Mouse (Mus musculus) thymus, adult 2 months (tissue): ENCODE data around the gene Lhb. TPM values are rescaled to one million over a fixed set of nuclear protein-coding genes. Genes with fewer than 3 reads are reported as not detected.
"Not testable (repeated sequence)": the region's sequence is repeated elsewhere in the genome, so short reads cannot be mapped to it uniquely, and the experiment has no call there.

Experiments
- DNase-seq: peaks from one replicate; pipeline ENCODE4 v3.0.0; 2021
- H3K27ac ChIP-seq: fragments of 200-500 bp; 2 replicates; pipeline ENCODE4 v1.5.1; 2012; ENCODE audit warnings: low read length, control low read depth; ENCODE audit not compliant: control insufficient read depth, insufficient read depth
- H3K27me3 ChIP-seq: fragments of 200-500 bp; 2 replicates; pipeline ENCODE4 v1.6.1; 2012; ENCODE audit warnings: mild to moderate bottlenecking, low read length, moderate library complexity, mixed read lengths; ENCODE audit not compliant: control insufficient read depth, insufficient read depth
- H3K36me3 ChIP-seq: fragments of 200-500 bp; 2 replicates; pipeline ENCODE4 v1.6.1; 2012; ENCODE audit warnings: mild to moderate bottlenecking, low read length, moderate library complexity; ENCODE audit not compliant: control insufficient read depth, insufficient read depth
- H3K4me1 ChIP-seq: fragments of 200-500 bp; replicated peaks from 2 replicates; pipeline ENCODE4 v1.6.1; 2012; ENCODE audit warnings: low read length; ENCODE audit not compliant: control insufficient read depth, insufficient read depth
- H3K4me3 ChIP-seq: fragments of 200-500 bp; 2 replicates; pipeline ENCODE4 v1.5.1; 2012; ENCODE audit warnings: mild to moderate bottlenecking, low read length, control low read depth, moderate library complexity; ENCODE audit not compliant: control insufficient read depth, insufficient read depth
- CTCF ChIP-seq: fragments of 200-500 bp; IDR thresholded peaks from 2 replicates; pipeline ENCODE4 v1.5.1; 2012; ENCODE audit warnings: mild to moderate bottlenecking, control low read depth, low read length, moderate library complexity, borderline replicate concordance; ENCODE audit not compliant: control insufficient read depth, poor library complexity, insufficient read depth; ENCODE audit errors: extremely low read depth
- POLR2A ChIP-seq: fragments of 200-500 bp; IDR thresholded peaks from 2 replicates; pipeline ENCODE4 v1.6.1; 2012; ENCODE audit warnings: mild to moderate bottlenecking, low read length, control low read depth, moderate library complexity; ENCODE audit not compliant: control insufficient read depth, poor library complexity, insufficient read depth; ENCODE audit errors: extremely low read depth
- WGBS: fragments of 180-500 bp; shearing (Covaris S2); methylation state at CpG from one replicate; pipeline ENCODE4 v1.1.7; 2018; 5-methylcytosine and 5-hydroxymethylcytosine counted together
- polyA plus RNA-seq: library from polyadenylated mRNA; depleted of rRNA; stranded (reverse); fragments of >200 nt; gene quantifications from 2 replicates; pipeline ENCODE4 v1.2.3, GENCODE M21; 2012

Lhb gene
- polyA plus RNA-seq, 1 experiment, result 0.80 TPM

DNA sequence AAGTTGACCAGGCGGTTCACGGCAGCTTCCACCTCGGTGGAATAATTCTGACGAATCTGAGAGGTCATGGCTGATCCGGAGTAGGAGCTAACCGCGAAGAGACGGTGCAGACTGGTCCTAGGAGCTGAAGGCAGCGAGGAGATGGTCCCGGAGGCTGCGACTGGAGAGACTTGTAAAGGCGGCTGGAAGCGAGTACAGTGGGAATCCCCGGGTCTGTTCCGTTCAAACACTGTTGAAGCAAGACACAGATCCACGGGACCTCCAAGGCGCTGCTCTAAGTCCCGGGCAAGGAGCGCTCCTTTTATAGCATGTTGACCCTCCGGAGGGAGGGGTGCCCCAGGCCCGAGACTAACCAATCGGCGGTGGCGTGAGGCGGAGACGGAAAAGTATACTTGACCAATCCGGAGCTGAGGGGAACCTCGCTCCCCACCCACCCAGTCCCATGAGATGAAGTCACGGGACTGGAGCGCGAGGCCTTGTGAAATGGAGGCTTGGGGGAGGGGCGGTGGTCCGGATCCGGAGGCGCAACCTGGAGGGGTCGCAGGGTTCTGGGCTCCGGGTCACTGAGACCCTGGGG is 39.0 kb downstream of the Lhb start, which contains the start of gene Ftl1:
TSS of gene Ftl1 (minus strand) at position 321 of the 577 bp plus-strand sequence.
- H3K4me3 ChIP-seq, result peak within 1 kb of the TSS; percentile 99
- peak; percentile 95 for DNase-seq
- H3K36me3 ChIP-seq, result peaks cover 11% of the 10 kb centered on the region
- not testable (repeated sequence) for H3K27me3 ChIP-seq
- peak within 1 kb of the TSS; percentile 90 for H3K27ac ChIP-seq
- H3K4me1 ChIP-seq, result peaks cover 20% of the 10 kb centered on the region
- TF ChIP-seq CTCF (0 out of 2 replicates have a peak, but pooled peaks have one; percentile 18), POLR2A (peak; percentile 95)
- under 1% methylated on average over 32 of the region's 37 CpGs for WGBS

DNA sequence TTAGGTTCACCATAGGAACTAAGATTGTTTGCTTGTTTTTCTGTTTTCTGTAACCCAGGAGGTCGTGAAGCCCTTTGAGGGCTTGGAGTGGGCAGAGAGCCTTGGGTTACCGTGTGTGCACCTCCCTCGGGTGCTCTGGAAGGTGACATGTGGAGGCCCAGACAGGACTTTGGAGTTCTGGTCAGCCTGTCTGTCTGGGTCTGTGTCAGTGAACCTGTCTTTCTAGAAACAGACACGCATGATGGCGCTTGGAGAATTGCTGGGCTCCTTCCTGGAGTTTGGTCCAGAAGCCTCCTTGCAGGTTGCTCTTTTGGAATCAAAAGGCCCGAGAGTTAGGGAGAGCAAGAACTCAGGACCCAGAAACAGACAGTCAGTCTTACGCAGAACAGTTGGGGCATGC is 39.8 kb downstream of the Lhb start:
- peaks cover 11% of the 10 kb centered on the region for H3K36me3 ChIP-seq
- H3K27ac ChIP-seq, result peak overlapping the region; percentile 34; the same call in 1 of the 2 replicates
- H3K27me3 ChIP-seq, result no peaks in the 10 kb centered on the region
- DNase-seq, result no peak
- no peak for TF ChIP-seq CTCF
- no peak overlapping the region for H3K4me3 ChIP-seq
- 64% methylated on average over 7 of the region's 7 CpGs for WGBS
- peaks cover 20% of the 10 kb centered on the region for H3K4me1 ChIP-seq

DNA sequence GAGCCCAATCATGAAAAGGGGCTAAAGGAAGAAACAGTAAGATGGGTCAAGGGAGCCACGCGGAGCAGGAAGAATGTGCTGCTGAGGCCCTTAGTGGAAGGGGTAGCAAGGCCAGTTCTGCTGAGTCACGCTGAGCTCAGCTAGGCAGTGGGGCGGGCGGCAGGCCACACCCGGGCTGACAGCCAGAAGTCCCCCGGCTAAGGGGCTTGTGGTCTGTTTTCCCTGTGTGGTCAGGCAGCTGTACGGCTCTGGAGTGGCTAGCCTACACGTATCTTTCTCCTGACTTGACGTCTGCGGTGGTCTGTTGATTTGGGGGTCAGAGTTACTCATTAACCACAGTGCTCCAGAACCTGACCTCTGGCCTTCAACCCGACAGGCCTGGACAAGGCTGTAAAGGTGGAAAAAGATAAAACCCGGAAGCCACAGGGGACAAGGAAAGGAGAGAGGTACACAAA is 40.3 kb downstream of the Lhb start:
- TF ChIP-seq CTCF, result no peak
- TF ChIP-seq POLR2A, result no peak
- Histone ChIP-seq H3K4me1 (peaks cover 25% of the 10 kb centered on the region), H3K27me3 (no peaks in the 10 kb centered on the region), H3K36me3 (peaks cover 11% of the 10 kb centered on the region), H3K4me3 (no peak overlapping the region), H3K27ac (no peak overlapping the region; the same call in 1 of the 2 replicates)
- peak; percentile 42 for DNase-seq
- 36% methylated on average over 13 of the region's 13 CpGs for WGBS

DNA sequence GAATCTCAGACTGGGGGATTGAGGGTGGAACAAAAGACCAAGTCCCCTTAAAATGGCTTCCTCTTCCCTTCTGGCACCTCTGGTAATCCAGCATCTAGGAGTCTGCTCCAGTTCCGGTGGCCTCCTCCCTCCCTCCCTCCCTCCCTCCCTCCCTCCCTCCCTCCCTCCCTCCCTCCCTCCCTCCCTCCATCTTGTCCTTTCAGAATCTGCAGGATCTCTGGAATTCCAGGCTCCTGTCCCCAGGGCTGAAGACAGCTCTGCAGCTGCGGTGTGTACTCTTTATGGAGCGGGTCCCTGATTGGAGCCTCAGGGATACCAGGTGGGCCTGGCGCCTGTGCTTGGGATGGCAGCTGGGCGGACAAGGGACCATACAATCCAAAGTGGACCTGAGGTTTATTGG is 40.7 kb downstream of the Lhb start:
- H3K27ac ChIP-seq, result no peak overlapping the region
- TF ChIP-seq POLR2A, result no peak
- 96% methylated on average over 4 of the region's 5 CpGs for WGBS
- no peaks in the 10 kb centered on the region for H3K27me3 ChIP-seq
- peaks cover 11% of the 10 kb centered on the region for H3K36me3 ChIP-seq
- no peak for DNase-seq
- peaks cover 29% of the 10 kb centered on the region for H3K4me1 ChIP-seq
- H3K4me3 ChIP-seq, result no peak overlapping the region

DNA sequence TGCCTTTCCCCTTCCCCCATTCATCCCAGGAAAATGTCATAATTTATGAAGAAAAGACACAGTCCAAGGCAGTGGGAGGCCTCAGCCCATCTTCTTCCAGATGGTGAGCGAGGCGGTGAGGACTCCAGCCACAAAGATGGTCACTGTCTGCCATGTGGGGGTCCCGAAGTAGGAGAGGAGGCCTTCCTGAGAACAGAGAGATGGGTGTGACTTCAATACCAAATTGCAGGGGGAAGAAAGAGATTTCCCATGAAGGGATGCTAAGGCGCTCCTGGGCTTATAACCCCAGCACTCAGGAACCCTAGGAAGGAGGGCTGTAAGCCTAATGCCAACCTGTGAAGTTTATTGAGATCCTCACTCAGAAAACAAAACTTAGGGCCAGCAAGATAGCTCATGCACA is 41.2 kb downstream of the Lhb start:
- Histone ChIP-seq H3K27ac (no peak overlapping the region), H3K27me3 (no peaks in the 10 kb centered on the region), H3K4me3 (no peak overlapping the region), H3K4me1 (peaks cover 30% of the 10 kb centered on the region), H3K36me3 (peaks cover 11% of the 10 kb centered on the region)
- TF ChIP-seq POLR2A, result no peak
- no peak for TF ChIP-seq CTCF
- no peak for DNase-seq
- 95% methylated on average over 4 of the region's 4 CpGs for WGBS

DNA sequence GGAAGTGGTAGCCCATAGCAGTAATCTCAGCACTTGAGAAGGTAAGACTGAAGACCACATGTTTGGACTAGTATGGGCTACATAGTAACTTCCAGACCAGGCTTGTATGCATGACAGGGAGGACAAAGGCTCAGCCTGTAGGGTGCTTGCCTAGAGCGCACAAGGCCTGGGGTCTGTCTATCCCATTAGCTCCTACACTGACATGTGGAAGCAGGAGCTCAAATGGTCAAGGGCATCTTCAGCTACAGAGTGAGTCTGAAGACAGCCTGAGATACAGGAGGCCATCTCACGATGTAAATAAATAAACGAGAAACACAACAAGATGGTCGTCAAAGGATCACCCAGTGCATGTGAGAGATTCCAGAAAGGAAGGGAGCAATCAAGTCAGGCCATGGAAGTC is 41.7 kb downstream of the Lhb start:
- DNase-seq, result no peak
- Histone ChIP-seq H3K27me3 (no peaks in the 10 kb centered on the region), H3K4me3 (no peak overlapping the region), H3K4me1 (peaks cover 30% of the 10 kb centered on the region), H3K27ac (no peak overlapping the region), H3K36me3 (peaks cover 11% of the 10 kb centered on the region)
- 97% methylated on average over 4 of the region's 4 CpGs for WGBS
- no peak for TF ChIP-seq CTCF
- TF ChIP-seq POLR2A, result no peak

DNA sequence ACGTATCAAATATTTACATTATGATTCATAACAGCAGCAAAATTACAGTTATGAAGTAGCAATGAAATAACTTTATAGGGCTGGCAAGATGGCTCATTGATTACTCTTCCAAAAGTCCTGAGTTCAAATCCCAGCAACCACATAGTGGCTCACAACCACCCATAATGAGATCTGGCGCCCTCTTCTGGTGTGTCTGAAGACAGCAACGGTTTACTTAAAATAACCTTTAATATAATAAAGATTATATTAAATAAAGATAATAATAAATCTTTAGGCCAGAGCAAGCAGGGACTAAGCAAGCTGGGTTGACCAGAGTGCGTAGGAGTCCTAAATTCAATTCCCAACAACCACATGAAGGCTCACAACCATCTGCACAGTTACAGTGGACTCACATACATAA is 42.2 kb downstream of the Lhb start:
- not testable (repeated sequence) for DNase-seq, H3K27me3 ChIP-seq, H3K4me3 ChIP-seq, H3K27ac ChIP-seq, H3K36me3 ChIP-seq
- peaks cover 27% of the 10 kb centered on the region for H3K4me1 ChIP-seq
- WGBS, result 82% methylated on average over 4 of the region's 4 CpGs
